Comparison of ENCODE assay signal across 12 mouse cellular contexts in the genomic region with DNA sequence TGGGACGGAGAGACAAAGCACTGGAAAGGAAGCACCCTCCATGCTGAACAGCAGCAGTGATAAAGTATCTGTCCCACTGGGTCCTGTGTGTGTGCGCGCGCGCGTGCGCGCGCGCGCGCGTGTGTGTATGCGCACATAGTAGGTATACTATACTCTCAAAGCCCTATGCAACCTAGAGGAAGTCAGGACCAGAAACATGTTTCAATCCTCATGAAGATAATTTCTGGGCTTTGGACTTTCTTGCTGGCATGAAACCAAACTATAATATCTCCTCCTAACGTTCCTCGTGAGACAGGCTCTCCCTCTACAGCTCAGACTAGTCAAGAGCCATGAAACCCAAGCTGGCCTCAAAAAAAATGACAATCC. TPM values are rescaled to one million over a fixed set of nuclear protein-coding genes. Genes with fewer than 3 reads are reported as not detected.
DNase-seq lines count a peak whose midpoint lies in the region; ATAC-seq and TF ChIP-seq lines count a peak whose summit lies in the region.
"Had no signal": no experiment of that assay in that cellular context is flagged by ENCODE, and none has a peak within 500 bp of the region (broad histone marks: within the 10 kb centered on the region; RNA-seq: fewer than 3 reads in every experiment).

No protein-coding gene starts in this region.

- no peak for TF ChIP-seq POLR2A in cortical plate, adult 2 months (IDR thresholded peaks at IDR 0.05; ENCODE audit: extremely low read depth, insufficient read depth, low read length)

- TF ChIP-seq CTCF in cortical plate, adult 2 months (IDR thresholded peaks at IDR 0.05; ENCODE audit: extremely low read depth, insufficient read depth, low read length): no peak
- no peak for TF ChIP-seq CTCF in layer of hippocampus, adult 2 months (conservative IDR thresholded peaks at IDR 0.05)

- intact Hi-C loops in heart, postnatal 36 days (cut with DNase I): loop anchor here (5.0 kb wide), 1 partner anchor 61 kb away; the partner anchor contains the start of genes Hirip3 and Ino80e

- 94% methylated on average over 16 of the region's 16 CpGs for WGBS in heart, embryonic 14.5 days
- 97% methylated on average over 16 of the region's 16 CpGs for WGBS in limb, embryonic 13.5 days

- H3K36me3 ChIP-seq in heart, embryonic 14.5 days (ENCODE audit: control insufficient read depth, insufficient read depth, low read length): peaks cover 39% of the 10 kb centered on the region
- peaks cover 44% of the 10 kb centered on the region for H3K36me3 ChIP-seq in megakaryocyte, embryonic 14.5 days (replicated peaks; ENCODE audit: low read length)
- peaks cover 43% of the 10 kb centered on the region for H3K36me3 ChIP-seq in limb, embryonic 13.5 days

- H3K4me3 ChIP-seq in heart, embryonic 14.5 days (ENCODE audit: control insufficient read depth in 1 of 2, insufficient read depth in 1 of 2, low read depth in 1 of 2, low read length in 2 of 2): no peak overlapping the region
- peak overlapping the region; percentile 96 for H3K4me3 ChIP-seq in megakaryocyte, embryonic 14.5 days (replicated peaks)
- no peak overlapping the region for H3K4me3 ChIP-seq in cortical plate, adult 2 months (ENCODE audit: insufficient read depth, low read length)
- no peak overlapping the region for H3K4me3 ChIP-seq in limb, embryonic 13.5 days
- no peak overlapping the region for H3K4me3 ChIP-seq in layer of hippocampus, adult 2 months
- H3K4me3 ChIP-seq: hindbrain, embryonic 12.5 days had no signal

- no peak for DNase-seq in heart, postnatal 36 days
- DNase-seq in layer of hippocampus, adult 2 months (ENCODE audit: low spot score in 2 of 2): no peak
- DNase-seq: lung, adult 18-20 months; retina, postnatal 1 day; thymus, postnatal 36 days had no signal

- no peaks in the 10 kb centered on the region for H3K27me3 ChIP-seq in heart, embryonic 14.5 days (ENCODE audit: control insufficient read depth, insufficient read depth, low read length)
- H3K27me3 ChIP-seq in megakaryocyte, embryonic 14.5 days (replicated peaks): no peaks in the 10 kb centered on the region
- H3K27me3 ChIP-seq in limb, embryonic 13.5 days: no peaks in the 10 kb centered on the region
- H3K27me3 ChIP-seq: hindbrain, embryonic 12.5 days had no signal

- H3K27ac ChIP-seq in heart, embryonic 14.5 days (replicated peaks in 1 of 2; ENCODE audit: control insufficient read depth in 1 of 2, insufficient read depth in 1 of 2, low read depth in 2 of 2, low read length in 2 of 2): no peak overlapping the region
- H3K27ac ChIP-seq in cortical plate, adult 2 months (ENCODE audit: insufficient read depth, low read length): peak overlapping the region; percentile 92; the same call in 1 of the 2 replicates
- H3K27ac ChIP-seq in limb, embryonic 13.5 days: peak overlapping the region; percentile 61; the same call in 1 of the 2 replicates
- no peak overlapping the region for H3K27ac ChIP-seq in layer of hippocampus, adult 2 months
- H3K27ac ChIP-seq: hindbrain, embryonic 12.5 days had no signal

- H3K4me2 ChIP-seq in heart, embryonic 14.5 days (ENCODE audit: low read length): no peak overlapping the region
- no peak overlapping the region for H3K4me2 ChIP-seq in limb, embryonic 13.5 days (replicated peaks)
- H3K4me2 ChIP-seq: hindbrain, embryonic 12.5 days had no signal

- peak overlapping the region; percentile 89; the same call in 1 of the 2 replicates for H3K9ac ChIP-seq in heart, embryonic 14.5 days (ENCODE audit: low read length)
- H3K9ac ChIP-seq in limb, embryonic 13.5 days: no peak overlapping the region

- H3K9me3 ChIP-seq in heart, embryonic 14.5 days (ENCODE audit: control insufficient read depth, low read length): no peaks in the 10 kb centered on the region
- no peaks in the 10 kb centered on the region for H3K9me3 ChIP-seq in megakaryocyte, embryonic 14.5 days
- H3K9me3 ChIP-seq in limb, embryonic 13.5 days: no peaks in the 10 kb centered on the region
- H3K9me3 ChIP-seq: hindbrain, embryonic 12.5 days had no signal

- no peak for ATAC-seq in heart, embryonic 14.5 days (ENCODE audit: insufficient number of reproducible peaks, insufficient read depth, low FRiP score, low read depth)
- ATAC-seq in megakaryocyte, adult 5-6 weeks (ENCODE audit: poor library complexity, severe bottlenecking): no peak
- no peak for ATAC-seq in limb, embryonic 13.5 days (ENCODE audit: low FRiP score, low read depth)

- H3K4me1 ChIP-seq in heart, embryonic 14.5 days (ENCODE audit: control insufficient read depth in 2 of 2, insufficient read depth in 2 of 2, low read length in 2 of 2): peaks cover 13 to 25% of the 10 kb centered on the region in 2 experiments
- H3K4me1 ChIP-seq in megakaryocyte, embryonic 14.5 days: peaks cover 80% of the 10 kb centered on the region
- no peaks in the 10 kb centered on the region; the same call in 1 of the 2 replicates for H3K4me1 ChIP-seq in cortical plate, adult 2 months (ENCODE audit: control insufficient read depth, insufficient read depth, low read length)
- H3K4me1 ChIP-seq in limb, embryonic 13.5 days: peaks cover 37% of the 10 kb centered on the region

RNA-seq across cellular contexts. Expression of gene Fam57b, which starts 3.6 kb away (rescaled TPM):
- 0.81 and 1.2 TPM in 2 replicates for polyA plus RNA-seq in heart, embryonic 14.5 days (2014; fragmentation: Nextera tagmentation; extraction: Ambion mirVana)
- 1 to 10 TPM; 8.2 to 9.7 TPM for total RNA-seq in heart, postnatal 36 days (2021)
- polyA plus RNA-seq in megakaryocyte, embryonic 14.5 days (2012; ENCODE audit: insufficient read depth, low replicate concordance): 13.5 and 29.3 TPM in 2 replicates
- not detected in 2 replicates for total RNA-seq in megakaryocyte, adult 5-6 weeks (2015)
- total RNA-seq in megakaryocyte, adult 5-6 weeks (2017): not detected in 2 replicates
- 108 and 124 TPM in 2 replicates for polyA plus RNA-seq in cortical plate, adult 2 months (2012; rRNA removed)
- 0.18 and 0.52 TPM in 2 replicates for polyA plus RNA-seq in limb, embryonic 13.5 days (2015; fragmentation: Nextera tagmentation; extraction: Ambion mirVana)
- 10 to 100 TPM; 73.8 to 74.7 TPM for total RNA-seq in layer of hippocampus, adult 2 months (2021)

RNA-seq across cellular contexts. Expression of gene Ppp4c, which starts 8.7 kb away (rescaled TPM):
- polyA plus RNA-seq in heart, embryonic 14.5 days (2014; fragmentation: Nextera tagmentation; extraction: Ambion mirVana): 132 and 146 TPM in 2 replicates
- total RNA-seq in heart, postnatal 36 days (2021): 10 to 100 TPM; 36.1 to 36.5 TPM
- 46.3 and 115 TPM in 2 replicates for polyA plus RNA-seq in megakaryocyte, embryonic 14.5 days (2012; ENCODE audit: insufficient read depth, low replicate concordance)
- 186 and 196 TPM in 2 replicates for total RNA-seq in megakaryocyte, adult 5-6 weeks (2015)
- total RNA-seq in megakaryocyte, adult 5-6 weeks (2017): 139 and 154 TPM in 2 replicates
- 75.4 and 77.7 TPM in 2 replicates for polyA plus RNA-seq in cortical plate, adult 2 months (2012; rRNA removed)
- 287 and 322 TPM in 2 replicates for polyA plus RNA-seq in limb, embryonic 13.5 days (2015; fragmentation: Nextera tagmentation; extraction: Ambion mirVana)
- total RNA-seq in layer of hippocampus, adult 2 months (2021): 10 to 100 TPM; 50.2 to 54.9 TPM

RNA-seq across cellular contexts. Expression of gene Tbx6, which starts 19.8 kb away (rescaled TPM):
- polyA plus RNA-seq in heart, embryonic 14.5 days (2014; fragmentation: Nextera tagmentation; extraction: Ambion mirVana): 0.26 TPM in 1 of 2 replicates, not detected in the other
- under 1 TPM; 0.24 to 0.44 TPM for total RNA-seq in heart, postnatal 36 days (2021)
- 3.0 and 15.0 TPM in 2 replicates for polyA plus RNA-seq in megakaryocyte, embryonic 14.5 days (2012; ENCODE audit: insufficient read depth, low replicate concordance)
- total RNA-seq in megakaryocyte, adult 5-6 weeks (2015): 0.68 and 1.0 TPM in 2 replicates
- 0.98 and 0.99 TPM in 2 replicates for total RNA-seq in megakaryocyte, adult 5-6 weeks (2017)
- 1.4 and 1.6 TPM in 2 replicates for polyA plus RNA-seq in cortical plate, adult 2 months (2012; rRNA removed)
- 0.53 and 0.64 TPM in 2 replicates for polyA plus RNA-seq in limb, embryonic 13.5 days (2015; fragmentation: Nextera tagmentation; extraction: Ambion mirVana)
- 1 to 10 TPM in 1 of 2 experiments, under 1 TPM in 1; 0.54 to 1.0 TPM for total RNA-seq in layer of hippocampus, adult 2 months (2021)

RNA-seq across cellular contexts. Expression of gene Ypel3, which starts 24.3 kb away (rescaled TPM):
- 102 and 121 TPM in 2 replicates for polyA plus RNA-seq in heart, embryonic 14.5 days (2014; fragmentation: Nextera tagmentation; extraction: Ambion mirVana)
- 100 to 1,000 TPM in 1 of 2 experiments, 10 to 100 TPM in 1; 91.4 to 110 TPM for total RNA-seq in heart, postnatal 36 days (2021)
- 284 and 689 TPM in 2 replicates for polyA plus RNA-seq in megakaryocyte, embryonic 14.5 days (2012; ENCODE audit: insufficient read depth, low replicate concordance)
- 196 and 200 TPM in 2 replicates for total RNA-seq in megakaryocyte, adult 5-6 weeks (2015)
- 91.7 and 117 TPM in 2 replicates for total RNA-seq in megakaryocyte, adult 5-6 weeks (2017)
- polyA plus RNA-seq in cortical plate, adult 2 months (2012; rRNA removed): 539 and 545 TPM in 2 replicates
- polyA plus RNA-seq in limb, embryonic 13.5 days (2015; fragmentation: Nextera tagmentation; extraction: Ambion mirVana): 114 and 121 TPM in 2 replicates
- total RNA-seq in layer of hippocampus, adult 2 months (2021): 100 to 1,000 TPM; 283 to 289 TPM

RNA-seq across cellular contexts. Expression of gene 4930451I11Rik, which starts 30.4 kb away (rescaled TPM):
- polyA plus RNA-seq in heart, embryonic 14.5 days (2014; fragmentation: Nextera tagmentation; extraction: Ambion mirVana): not detected in 2 replicates
- total RNA-seq in heart, postnatal 36 days (2021): not detected
- not detected in 2 replicates for polyA plus RNA-seq in megakaryocyte, embryonic 14.5 days (2012; ENCODE audit: insufficient read depth, low replicate concordance)
- not detected in 2 replicates for total RNA-seq in megakaryocyte, adult 5-6 weeks (2015)
- total RNA-seq in megakaryocyte, adult 5-6 weeks (2017): not detected in 2 replicates
- polyA plus RNA-seq in cortical plate, adult 2 months (2012; rRNA removed): 0.67 TPM in 1 of 2 replicates, not detected in the other
- polyA plus RNA-seq in limb, embryonic 13.5 days (2015; fragmentation: Nextera tagmentation; extraction: Ambion mirVana): not detected in 2 replicates
- total RNA-seq in layer of hippocampus, adult 2 months (2021): not detected
- total RNA-seq: gastrocnemius, adult 8-10 months had no signal
- polyA plus RNA-seq: hindbrain, embryonic 12.5 days had no signal

Comparison
In these comparisons a context has a peak if more than half of its experiments do, and no peak if none do; other contexts are left out.
1. H3K27ac ChIP-seq: peak in cortical plate, adult 2 months (single experiment) and limb, embryonic 13.5 days (single experiment); none in heart, embryonic 14.5 days (0 of 2) and layer of hippocampus, adult 2 months (single experiment).